Mouse (Mus musculus) spleen, adult 18-20 months (tissue): ENCODE measurements around the gene Map2k5.

ENCODE experiments used
- DNase-seq, 2 experiments: peaks; one replicate each; pipeline ENCODE4 v3.0.0; 2022; ENCODE audit warnings: mixed read lengths in 2 of 2

Gene Map2k5

GRCm38 (mm10) chr9:63123451-63124438 is 254.0 kb downstream of the Map2k5 start:
- peak; percentile 75 to 86 for DNase-seq

- no peak for DNase-seq
Observed at GRCm38 (mm10) chr9:63122161-63122833, 255.4 kb downstream of the Map2k5 start.

- DNase-seq = no peak
Observed at GRCm38 (mm10) chr9:63118385-63118784, 259.3 kb downstream of the Map2k5 start.
